Mouse (Mus musculus): ENCODE measurements around the gene Unc50. TPM values are rescaled to one million over a fixed set of nuclear protein-coding genes. Genes with fewer than 3 reads are reported as not detected.

The Unc50 gene
- total and polyA plus RNA-seq, 2 experiments from 2014 or later: 83.3 to 83.8 TPM

- no peak overlapping the region for H3K4me3 ChIP-seq (ENCODE audit: low read depth, low read length)
- TF ChIP-seq EP300 (IDR thresholded peaks at IDR 0.05; ENCODE audit: low read depth) (no peak), CTCF (IDR thresholded peaks at IDR 0.05; ENCODE audit: low read depth) (no peak)
Observed at GRCm38 (mm10) chr1:37467806-37468205, 37.9 kb downstream of the Unc50 start.

GRCm38 (mm10) chr1:37469007-37469406, 39.1 kb downstream of the Unc50 start:
- ATAC-seq (ENCODE audit: insufficient read depth, low read depth): no peak
- DNase-seq (ENCODE audit: low spot score): no peak
- TF ChIP-seq CTCF (IDR thresholded peaks at IDR 0.05; ENCODE audit: low read depth) (no peak), EP300 (IDR thresholded peaks at IDR 0.05; ENCODE audit: low read depth) (no peak)

More at GRCm38 (mm10) chr1:37467806-37468205, 37.9 kb downstream of the Unc50 start:
- ATAC-seq (ENCODE audit: insufficient read depth, low read depth) (no peak), DNase-seq (ENCODE audit: low spot score) (no peak)
- 80% methylated on average over 4 of the region's 4 CpGs for WGBS
- Histone ChIP-seq H3K9me3 (replicated peaks; ENCODE audit: control insufficient read depth, low read length) (no peaks in the 10 kb centered on the region), H3K27me3 (ENCODE audit: control insufficient read depth, insufficient read depth, low read length) (no peaks in the 10 kb centered on the region), H3K36me3 (replicated peaks; ENCODE audit: control insufficient read depth, insufficient read depth, low read length) (0 out of 2 replicates have a peak, but pooled peaks cover 4% of the 10 kb centered on the region), H3K4me1 (ENCODE audit: control insufficient read depth, insufficient read depth) (no peaks in the 10 kb centered on the region), H3K4me2 (ENCODE audit: low read depth, low read length) (no peak overlapping the region), H3K9ac (replicated peaks; ENCODE audit: low read depth, low read length) (no peak overlapping the region), H3K27ac (ENCODE audit: low read depth) (no peak overlapping the region)

DNA sequence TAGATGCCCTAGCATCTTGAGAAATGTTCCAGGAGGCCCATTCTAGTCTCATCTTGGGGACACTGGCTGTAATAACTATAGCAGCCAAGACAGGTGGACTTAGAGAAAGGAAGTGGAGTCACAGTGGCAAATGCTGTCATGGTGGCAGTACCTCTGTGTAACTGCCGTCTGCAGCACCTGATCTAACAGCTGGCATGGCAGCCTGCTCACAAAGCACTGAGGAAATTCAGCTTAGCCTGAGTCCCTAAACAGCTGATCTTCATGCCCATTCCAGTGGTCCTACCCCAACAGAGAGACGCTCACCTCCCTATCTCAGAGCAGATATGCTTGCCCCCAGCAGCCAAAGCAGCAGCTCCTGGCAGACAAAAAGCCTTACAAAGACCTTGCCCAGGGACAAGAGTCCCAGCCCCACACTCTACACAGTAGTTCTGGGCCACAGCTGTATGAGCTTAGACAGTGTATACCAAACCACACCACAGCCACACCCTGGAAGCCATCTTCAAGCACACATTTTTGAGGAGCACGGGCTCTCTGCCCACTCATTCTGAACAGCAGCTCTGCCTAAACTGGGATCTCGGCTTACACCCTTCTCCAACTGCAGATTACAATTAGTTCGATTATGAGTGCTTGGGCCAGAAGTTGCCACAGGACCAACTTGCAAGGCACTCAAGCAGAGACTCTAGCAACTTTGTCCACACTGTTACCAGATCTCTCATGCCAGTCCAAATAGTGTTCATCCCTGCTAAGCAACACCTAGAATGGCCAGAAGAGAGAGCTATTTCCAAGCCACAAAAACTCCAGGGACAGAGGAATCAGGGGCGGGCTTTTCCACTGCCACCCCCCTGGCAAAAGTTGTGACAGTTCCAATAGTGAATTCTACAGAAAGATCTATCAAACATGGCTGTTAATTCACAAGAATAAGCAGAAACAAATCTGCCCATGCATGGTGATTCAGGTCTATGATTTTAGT, 41.5 kb downstream of the Unc50 start:
- Histone ChIP-seq H3K27me3 (ENCODE audit: control insufficient read depth, insufficient read depth, low read length) (no peaks in the 10 kb centered on the region), H3K27ac (ENCODE audit: low read depth) (peak overlapping the region; percentile 20; the same call in 1 of the 2 replicates), H3K36me3 (replicated peaks; ENCODE audit: control insufficient read depth, insufficient read depth, low read length) (no peaks in the 10 kb centered on the region), H3K4me2 (ENCODE audit: low read depth, low read length) (no peak overlapping the region), H3K4me1 (ENCODE audit: control insufficient read depth, insufficient read depth) (no peaks in the 10 kb centered on the region), H3K9me3 (replicated peaks; ENCODE audit: control insufficient read depth, low read length) (no peaks in the 10 kb centered on the region), H3K9ac (replicated peaks; ENCODE audit: low read depth, low read length) (no peak overlapping the region), H3K4me3 (ENCODE audit: low read depth, low read length) (no peak overlapping the region)
- TF ChIP-seq CTCF (IDR thresholded peaks at IDR 0.05; ENCODE audit: low read depth) (peak; percentile 49), EP300 (IDR thresholded peaks at IDR 0.05; ENCODE audit: low read depth) (no peak)
- WGBS: 69% methylated on average over 6 of the region's 6 CpGs
- DNase-seq (ENCODE audit: low spot score) (no peak), ATAC-seq (ENCODE audit: insufficient read depth, low read depth) (no peak)

More at GRCm38 (mm10) chr1:37469007-37469406, 39.1 kb downstream of the Unc50 start:
- no peak overlapping the region for H3K4me3 ChIP-seq (ENCODE audit: low read depth, low read length)
- H3K9ac ChIP-seq (replicated peaks; ENCODE audit: low read depth, low read length): no peak overlapping the region
- no peak overlapping the region for H3K4me2 ChIP-seq (ENCODE audit: low read depth, low read length)
- no peaks in the 10 kb centered on the region for H3K27me3 ChIP-seq (ENCODE audit: control insufficient read depth, insufficient read depth, low read length)
- no peaks in the 10 kb centered on the region for H3K4me1 ChIP-seq (ENCODE audit: control insufficient read depth, insufficient read depth)
- no peak overlapping the region for H3K27ac ChIP-seq (ENCODE audit: low read depth)
- 80% methylated on average over 5 of the region's 5 CpGs for WGBS
- no peaks in the 10 kb centered on the region for H3K9me3 ChIP-seq (replicated peaks; ENCODE audit: control insufficient read depth, low read length)
- H3K36me3 ChIP-seq (replicated peaks; ENCODE audit: control insufficient read depth, insufficient read depth, low read length): 0 out of 2 replicates have a peak, but pooled peaks cover 4% of the 10 kb centered on the region

GRCm38 (mm10) chr1:37473251-37473650, 43.3 kb downstream of the Unc50 start:
- Histone ChIP-seq H3K9me3 (replicated peaks; ENCODE audit: control insufficient read depth, low read length) (no peaks in the 10 kb centered on the region), H3K36me3 (replicated peaks; ENCODE audit: control insufficient read depth, insufficient read depth, low read length) (no peaks in the 10 kb centered on the region), H3K27ac (ENCODE audit: low read depth) (peak overlapping the region; percentile 11; the same call in 1 of the 2 replicates), H3K4me1 (ENCODE audit: control insufficient read depth, insufficient read depth) (peaks cover under 1% of the 10 kb centered on the region; the same call in 1 of the 2 replicates), H3K27me3 (ENCODE audit: control insufficient read depth, insufficient read depth, low read length) (no peaks in the 10 kb centered on the region), H3K9ac (replicated peaks; ENCODE audit: low read depth, low read length) (no peak overlapping the region), H3K4me3 (ENCODE audit: low read depth, low read length) (no peak overlapping the region), H3K4me2 (ENCODE audit: low read depth, low read length) (no peak overlapping the region; the same call in 1 of the 2 replicates)
- TF ChIP-seq EP300 (IDR thresholded peaks at IDR 0.05; ENCODE audit: low read depth) (no peak), CTCF (IDR thresholded peaks at IDR 0.05; ENCODE audit: low read depth) (no peak)
- ATAC-seq (ENCODE audit: insufficient read depth, low read depth): no peak
- no peak for DNase-seq (ENCODE audit: low spot score)
- WGBS: 78% methylated on average over 10 of the region's 10 CpGs

DNA sequence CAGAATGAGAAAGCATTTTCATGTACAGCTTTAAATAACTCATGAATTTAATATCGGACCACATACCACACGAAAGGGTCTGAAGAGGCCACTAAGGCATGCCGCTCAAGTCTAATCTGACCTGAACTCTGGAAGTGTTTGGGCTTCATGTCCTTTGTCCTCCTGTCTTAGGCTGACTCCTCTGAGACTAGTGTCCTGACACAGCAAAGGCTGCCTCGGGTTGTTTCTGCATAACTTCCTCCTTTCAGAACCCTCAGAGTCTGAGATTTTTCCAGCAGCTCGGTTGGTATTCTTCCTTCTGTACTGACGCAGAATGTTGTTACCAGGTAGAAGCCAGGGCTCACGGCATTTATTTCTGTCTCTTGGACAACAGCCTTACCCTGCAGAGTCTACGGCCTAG, 44.1 kb downstream of the Unc50 start:
- Histone ChIP-seq H3K36me3 (replicated peaks; ENCODE audit: control insufficient read depth, insufficient read depth, low read length) (no peaks in the 10 kb centered on the region), H3K9ac (replicated peaks; ENCODE audit: low read depth, low read length) (peak overlapping the region; percentile 42), H3K4me3 (ENCODE audit: low read depth, low read length) (no peak overlapping the region), H3K4me2 (ENCODE audit: low read depth, low read length) (no peak overlapping the region), H3K4me1 (ENCODE audit: control insufficient read depth, insufficient read depth) (peaks cover 8% of the 10 kb centered on the region; the same call in 1 of the 2 replicates), H3K27me3 (ENCODE audit: control insufficient read depth, insufficient read depth, low read length) (no peaks in the 10 kb centered on the region), H3K27ac (ENCODE audit: low read depth) (peak overlapping the region; percentile 27; the same call in 1 of the 2 replicates), H3K9me3 (replicated peaks; ENCODE audit: control insufficient read depth, low read length) (no peaks in the 10 kb centered on the region)
- WGBS: 32% methylated on average over 8 of the region's 8 CpGs
- DNase-seq (ENCODE audit: low spot score) (peak; percentile 11), ATAC-seq (ENCODE audit: insufficient read depth, low read depth) (no peak)
- TF ChIP-seq EP300 (IDR thresholded peaks at IDR 0.05; ENCODE audit: low read depth): no peak
- TF ChIP-seq CTCF (IDR thresholded peaks at IDR 0.05; ENCODE audit: low read depth): no peak

All from heart, postnatal 0 days (tissue).